In genomic region chr19:23298917-23299316, GRCm38 (mm10) we compare ENCODE assay signal across 19 mouse cellular contexts. TPM values are rescaled to one million over a fixed set of nuclear protein-coding genes. Genes with fewer than 3 reads are reported as not detected.
DNase-seq lines count a peak whose midpoint lies in the region; ATAC-seq and TF ChIP-seq lines count a peak whose summit lies in the region.
"Had no signal": no experiment of that assay in that cellular context is flagged by ENCODE, and none has a peak within 500 bp of the region (broad histone marks: within the 10 kb centered on the region; RNA-seq: fewer than 3 reads in every experiment).

No protein-coding gene starts in this region.

- ATAC-seq in forebrain, postnatal 0 days: no peak
- no peak for ATAC-seq in forebrain, embryonic 11.5 days (replicated peaks; ENCODE audit: low FRiP score)
- ATAC-seq: activated CD4-positive, CD25-positive, alpha-beta regulatory T cell, adult 4 months; forebrain, embryonic 13.5 days had no signal

- H3K36me3 ChIP-seq in forebrain, postnatal 0 days (ENCODE audit: insufficient read depth): no peaks in the 10 kb centered on the region
- H3K36me3 ChIP-seq in forebrain, embryonic 11.5 days (ENCODE audit: control insufficient read depth, insufficient read depth, low read length): no peaks in the 10 kb centered on the region
- no peaks in the 10 kb centered on the region for H3K36me3 ChIP-seq in CH12.LX (replicated peaks in 1 of 2; ENCODE audit: control insufficient read depth in 1 of 2, insufficient read depth in 1 of 2, low read length in 1 of 2)
- H3K36me3 ChIP-seq in splenic B cell, adult 2 months (ENCODE audit: control insufficient read depth, insufficient read depth, low read length, poor library complexity, severe bottlenecking): no peaks in the 10 kb centered on the region
- H3K36me3 ChIP-seq: limb, embryonic 13.5 days; liver, embryonic 13.5 days; neural tube, embryonic 12.5 days had no signal

- no peak for TF ChIP-seq EP300 in CH12.LX (IDR thresholded peaks at IDR 0.05; ENCODE audit: low read length)

- intact Hi-C loops in left cerebral cortex, adult 2 months (cut with DNase I): loop anchor here (1.0 to 10.0 kb wide), 4 partner anchors 222 to 663 kb away; partner anchors contain the start of gene Apba1

- H3K4me3 ChIP-seq in forebrain, postnatal 0 days (ENCODE audit: low read depth, low read length): no peak overlapping the region
- H3K4me3 ChIP-seq in forebrain, embryonic 11.5 days (ENCODE audit: low read depth, low read length): no peak overlapping the region
- no peak overlapping the region for H3K4me3 ChIP-seq in left cerebral cortex, adult 2 months
- H3K4me3 ChIP-seq in CH12.LX (replicated peaks in 1 of 3; ENCODE audit: low read depth in 2 of 3, low read length in 2 of 3, poor library complexity in 1 of 3): no peak overlapping the region
- H3K4me3 ChIP-seq: forebrain, embryonic 13.5 days; limb, embryonic 13.5 days; liver, embryonic 13.5 days; megakaryocyte, embryonic 14.5 days; neural tube, embryonic 12.5 days had no signal

- TF ChIP-seq CTCF in forebrain, postnatal 0 days (IDR thresholded peaks at IDR 0.05; ENCODE audit: low read depth): peak; percentile 61
- TF ChIP-seq CTCF in left cerebral cortex, adult 2 months (IDR thresholded peaks at IDR 0.05): peak; percentile 61
- peak in 1 of 2 experiments; percentile 39; a peak in 2 of 4 replicates for TF ChIP-seq CTCF in CH12.LX (conservative IDR thresholded peaks at IDR 0.05 in 1 of 2, IDR thresholded peaks at IDR 0.05 in 1 of 2; ENCODE audit: low read depth in 2 of 2, low read length in 2 of 2)

- H3K4me1 ChIP-seq in forebrain, postnatal 0 days (ENCODE audit: insufficient read depth): no peaks in the 10 kb centered on the region
- no peaks in the 10 kb centered on the region for H3K4me1 ChIP-seq in forebrain, embryonic 11.5 days (replicated peaks; ENCODE audit: control insufficient read depth, insufficient read depth, low read length)
- H3K4me1 ChIP-seq in CH12.LX (ENCODE audit: control insufficient read depth in 1 of 2, insufficient read depth in 2 of 2): no peaks in the 10 kb centered on the region
- H3K4me1 ChIP-seq: forebrain, embryonic 13.5 days; limb, embryonic 13.5 days; liver, embryonic 13.5 days; neural tube, embryonic 12.5 days had no signal

- 83% methylated on average over 1 of the region's 1 CpGs for WGBS in forebrain, postnatal 0 days
- WGBS in forebrain, embryonic 11.5 days: 82% methylated on average over 1 of the region's 1 CpGs

- no peaks in the 10 kb centered on the region for H3K79me2 ChIP-seq in CH12.LX (replicated peaks; ENCODE audit: control insufficient read depth, extremely low read depth, insufficient read depth, poor library complexity, severe bottlenecking)

- no peaks in the 10 kb centered on the region for H3K9me3 ChIP-seq in forebrain, postnatal 0 days (ENCODE audit: low read length)
- no peaks in the 10 kb centered on the region for H3K9me3 ChIP-seq in forebrain, embryonic 11.5 days (ENCODE audit: control insufficient read depth, low read length)
- no peaks in the 10 kb centered on the region for H3K9me3 ChIP-seq in CH12.LX (replicated peaks; ENCODE audit: low read length)
- H3K9me3 ChIP-seq: forebrain, embryonic 13.5 days; limb, embryonic 13.5 days; liver, embryonic 13.5 days; neural tube, embryonic 12.5 days had no signal

- TF ChIP-seq RAD21 in CH12.LX (IDR thresholded peaks at IDR 0.05; ENCODE audit: low read depth, low read length): peak; percentile 36

- dilution Hi-C loops in CH12.LX (cut with MboI; ENCODE audit: extremely low pct_ligation_motif_present, extremely low pct_unique_long_range_greater_than_20kb, low sequenced_read_pairs): no loop called here

- no peak overlapping the region for H3K9ac ChIP-seq in forebrain, postnatal 0 days
- no peak overlapping the region for H3K9ac ChIP-seq in forebrain, embryonic 11.5 days (ENCODE audit: low read length)
- no peak overlapping the region for H3K9ac ChIP-seq in CH12.LX (ENCODE audit: insufficient read depth, low read depth)
- H3K9ac ChIP-seq: forebrain, embryonic 13.5 days; limb, embryonic 13.5 days; liver, embryonic 13.5 days; neural tube, embryonic 12.5 days had no signal

- in situ Hi-C loops in CH12.LX (cut with MboI; ENCODE audit: low pct_ligation_motif_present, low pct_unique_long_range_greater_than_20kb, low sequenced_read_pairs): no loop called here

- no peak overlapping the region for H3K27ac ChIP-seq in forebrain, postnatal 0 days (ENCODE audit: low read depth, low read length)
- no peak overlapping the region for H3K27ac ChIP-seq in forebrain, embryonic 11.5 days (ENCODE audit: low read depth, low read length)
- H3K27ac ChIP-seq in left cerebral cortex, adult 2 months: no peak overlapping the region
- no peak overlapping the region for H3K27ac ChIP-seq in CH12.LX (ENCODE audit: insufficient read depth, low read depth)
- H3K27ac ChIP-seq: forebrain, embryonic 13.5 days; limb, embryonic 13.5 days; liver, embryonic 13.5 days; neural tube, embryonic 12.5 days had no signal

- no peak for TF ChIP-seq POLR2A in CH12.LX (IDR thresholded peaks at IDR 0.05; ENCODE audit: low read depth, low read length)

- no peaks in the 10 kb centered on the region for H3K27me3 ChIP-seq in forebrain, postnatal 0 days (ENCODE audit: insufficient read depth, low read length)
- no peaks in the 10 kb centered on the region for H3K27me3 ChIP-seq in forebrain, embryonic 11.5 days (ENCODE audit: control insufficient read depth, insufficient read depth, low read length)
- no peaks in the 10 kb centered on the region for H3K27me3 ChIP-seq in CH12.LX (replicated peaks)
- no peaks in the 10 kb centered on the region for H3K27me3 ChIP-seq in splenic B cell, adult 2 months (ENCODE audit: control insufficient read depth, insufficient read depth, low read length, poor library complexity, severe bottlenecking)
- H3K27me3 ChIP-seq: forebrain, embryonic 13.5 days; limb, embryonic 13.5 days; liver, embryonic 13.5 days; megakaryocyte, embryonic 14.5 days; neural tube, embryonic 12.5 days had no signal

- DNase-seq in forebrain, postnatal 0 days: peak; percentile 36
- no peak for DNase-seq in forebrain, embryonic 11.5 days (ENCODE audit: low spot score)
- DNase-seq in left cerebral cortex, adult 2 months (ENCODE audit: extremely low spot score in 1 of 2, low spot score in 2 of 2): no peak
- no peak for DNase-seq in left cerebral cortex, adult 11 months (ENCODE audit: low spot score)
- DNase-seq in CH12.LX (ENCODE audit: extremely low read depth): no peak
- DNase-seq in splenic B cell, adult 2 months (ENCODE audit: low read depth, low spot score): peak; percentile 20
- no peak for DNase-seq in urinary bladder, postnatal 10 days (ENCODE audit: low spot score)
- DNase-seq: adrenal gland, postnatal 10 days; cerebellum, adult 11 months; gastrocnemius, postnatal 25 days; kidney, adult 8-10 months; kidney, postnatal 4 days; liver, embryonic 13.5 days; thymus, postnatal 25 days had no signal

- no peak overlapping the region for H3K4me2 ChIP-seq in forebrain, postnatal 0 days (ENCODE audit: low read depth)
- no peak overlapping the region for H3K4me2 ChIP-seq in forebrain, embryonic 11.5 days (ENCODE audit: low read depth, low read length, severe bottlenecking)
- H3K4me2 ChIP-seq in CH12.LX (ENCODE audit: insufficient read depth, low read depth, poor library complexity, severe bottlenecking): no peak overlapping the region
- H3K4me2 ChIP-seq: forebrain, embryonic 13.5 days; limb, embryonic 13.5 days; liver, embryonic 13.5 days; neural tube, embryonic 12.5 days had no signal

TF ChIP-seq in CH12.LX, 34 proteins besides CTCF, POLR2A, EP300 and RAD21:
- no peak for TF ChIP-seq KAT2A (IDR thresholded peaks at IDR 0.05; ENCODE audit: insufficient replicate concordance, low read length)
- TF ChIP-seq USF2 (conservative IDR thresholded peaks at IDR 0.05; ENCODE audit: low read depth, low read length): no peak
- TF ChIP-seq JUND (conservative IDR thresholded peaks at IDR 0.05; ENCODE audit: low read depth, low read length): no peak
- no peak for TF ChIP-seq MXI1 (IDR thresholded peaks at IDR 0.05; ENCODE audit: low read depth, low read length)
- no peak for TF ChIP-seq RCOR1 (conservative IDR thresholded peaks at IDR 0.05; ENCODE audit: low read depth, low read length)
- TF ChIP-seq HCFC1 (IDR thresholded peaks at IDR 0.05; ENCODE audit: low read depth, low read length): no peak
- TF ChIP-seq TBP (conservative IDR thresholded peaks at IDR 0.05; ENCODE audit: low read depth, low read length): no peak
- no peak for TF ChIP-seq NELFE (IDR thresholded peaks at IDR 0.05; ENCODE audit: low read depth, low read length)
- no peak for TF ChIP-seq NRF1 (IDR thresholded peaks at IDR 0.05; ENCODE audit: low read depth, low read length)
- TF ChIP-seq TCF12 (IDR thresholded peaks at IDR 0.05; ENCODE audit: low read depth, low read length): no peak
- TF ChIP-seq MEF2A (IDR thresholded peaks at IDR 0.05; ENCODE audit: borderline replicate concordance, low read depth, low read length): no peak
- TF ChIP-seq MYC (IDR thresholded peaks at IDR 0.05; ENCODE audit: low read depth, low read length): no peak
- TF ChIP-seq ZMIZ1 (IDR thresholded peaks at IDR 0.05; ENCODE audit: low read depth, low read length): no peak
- no peak for TF ChIP-seq ETS1 (conservative IDR thresholded peaks at IDR 0.05; ENCODE audit: low read depth, low read length)
- no peak for TF ChIP-seq CHD2 (IDR thresholded peaks at IDR 0.05; ENCODE audit: low read length)
- TF ChIP-seq JUN (IDR thresholded peaks at IDR 0.05; ENCODE audit: insufficient read depth, low read depth, low read length): no peak

RNA-seq across cellular contexts. Expression of gene Smc5, which starts 25.2 kb away (rescaled TPM):
- total RNA-seq in forebrain, postnatal 0 days (2014; rRNA removed): 28.9 and 48.5 TPM in 2 replicates
- polyA plus RNA-seq in forebrain, postnatal 0 days (2015; fragmentation: Nextera tagmentation; extraction: Ambion mirVana): 10.6 and 15.5 TPM in 2 replicates
- polyA plus RNA-seq in forebrain, embryonic 11.5 days (2014; fragmentation: Nextera tagmentation; extraction: Ambion mirVana): 53.8 and 60.1 TPM in 2 replicates
- total RNA-seq in left cerebral cortex, adult 2 months (2021): 10 to 100 TPM; 37.1 to 40.0 TPM
- total RNA-seq in CH12.LX (2012; rRNA removed) (22.8 and 25.5 TPM in 2 replicates), CH12.LX (2014; rRNA removed) (34.5 and 41.3 TPM in 2 replicates)
- 43.4 and 45.3 TPM in 2 replicates for polyA plus RNA-seq in CH12.LX (2012; ENCODE audit: insufficient read length, low read depth)

Comparison
In these comparisons a context has a peak if more than half of its experiments do, and no peak if none do; other contexts are left out.
1. DNase-seq: peak in forebrain, postnatal 0 days (single experiment) and splenic B cell, adult 2 months (single experiment); none in forebrain, embryonic 11.5 days (single experiment), left cerebral cortex, adult 2 months (0 of 2), left cerebral cortex, adult 11 months (single experiment), CH12.LX (single experiment) and urinary bladder, postnatal 10 days (single experiment).